Comparison of ENCODE assay signal across 27 mouse cellular contexts in the genomic region with DNA sequence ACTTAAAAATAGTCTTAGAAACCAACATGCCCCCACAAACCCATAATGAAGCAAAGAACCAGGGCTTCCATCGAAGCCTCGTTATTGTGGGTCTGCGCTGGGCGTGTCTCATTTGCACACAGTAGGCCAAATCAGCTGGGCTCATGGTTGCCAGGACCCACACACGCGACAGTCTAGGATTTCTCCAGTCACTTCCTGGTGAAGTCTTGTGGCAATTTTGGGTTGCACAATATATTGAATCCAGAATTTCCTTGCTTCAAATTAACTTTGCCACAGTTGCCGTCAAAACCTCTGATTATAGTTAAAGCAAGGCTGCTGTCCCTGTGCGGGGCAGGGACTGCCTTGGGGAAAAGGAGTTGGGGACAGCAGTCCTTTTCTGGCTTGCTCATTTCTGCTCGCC. TPM values are rescaled to one million over a fixed set of nuclear protein-coding genes. Genes with fewer than 3 reads are reported as not detected.
DNase-seq lines count a peak whose midpoint lies in the region; ATAC-seq and TF ChIP-seq lines count a peak whose summit lies in the region.
"Had no signal": no experiment of that assay in that cellular context is flagged by ENCODE, and none has a peak within 500 bp of the region (broad histone marks: within the 10 kb centered on the region; RNA-seq: fewer than 3 reads in every experiment).

No protein-coding gene starts in this region.

- no peak for ATAC-seq in midbrain, embryonic 11.5 days (ENCODE audit: low FRiP score)
- no peak for ATAC-seq in embryonic facial prominence, embryonic 15.5 days (ENCODE audit: insufficient number of reproducible peaks, low FRiP score, low TSS enrichment, low read depth)
- peak; percentile 56 for ATAC-seq in megakaryocyte progenitor cell, adult 5-6 weeks (replicated peaks; ENCODE audit: poor library complexity)
- ATAC-seq: activated CD4-positive, CD25-positive, alpha-beta regulatory T cell, adult 4 months; CD4-positive, CD25-positive, alpha-beta regulatory T cell, adult 4 months; forebrain, embryonic 15.5 days; intestine, embryonic 16.5 days had no signal

- WGBS in midbrain, embryonic 11.5 days, result 86% methylated on average over 9 of the region's 9 CpGs
- 86% methylated on average over 9 of the region's 9 CpGs for WGBS in midbrain, embryonic 10.5 days
- 54% methylated on average over 9 of the region's 9 CpGs for WGBS in embryonic facial prominence, embryonic 15.5 days
- 87% methylated on average over 9 of the region's 9 CpGs for WGBS in kidney, adult 2 months

- TF ChIP-seq CTCF in kidney, adult 2 months (conservative IDR thresholded peaks at IDR 0.05; ENCODE audit: insufficient read depth, insufficient read length, low read depth, low read length), result no peak

- H3K9ac ChIP-seq in midbrain, embryonic 11.5 days (ENCODE audit: low read length), result no peak overlapping the region
- H3K9ac ChIP-seq in embryonic facial prominence, embryonic 15.5 days, result no peak overlapping the region
- H3K9ac ChIP-seq: forebrain, embryonic 12.5 days; forebrain, embryonic 15.5 days; hindbrain, embryonic 12.5 days had no signal

- no peaks in the 10 kb centered on the region for H3K36me3 ChIP-seq in midbrain, embryonic 11.5 days (ENCODE audit: control insufficient read depth, insufficient read depth, low read length)
- no peaks in the 10 kb centered on the region for H3K36me3 ChIP-seq in midbrain, embryonic 10.5 days
- peaks cover 12% of the 10 kb centered on the region for H3K36me3 ChIP-seq in embryonic facial prominence, embryonic 15.5 days
- H3K36me3 ChIP-seq in kidney, adult 2 months (ENCODE audit: control insufficient read depth, insufficient read depth, low read length), result no peaks in the 10 kb centered on the region
- H3K36me3 ChIP-seq: forebrain, embryonic 12.5 days; forebrain, embryonic 15.5 days; G1E; hindbrain, embryonic 12.5 days had no signal

- no peaks in the 10 kb centered on the region for H3K9me3 ChIP-seq in midbrain, embryonic 11.5 days (ENCODE audit: control insufficient read depth, low read length)
- H3K9me3 ChIP-seq in midbrain, embryonic 10.5 days (replicated peaks), result no peaks in the 10 kb centered on the region; the same call in 1 of the 2 replicates
- H3K9me3 ChIP-seq in embryonic facial prominence, embryonic 15.5 days (replicated peaks), result no peaks in the 10 kb centered on the region
- H3K9me3 ChIP-seq: forebrain, embryonic 12.5 days; forebrain, embryonic 15.5 days; hindbrain, embryonic 12.5 days had no signal

- DNase-seq in midbrain, embryonic 11.5 days (ENCODE audit: low spot score, missing footprints), result peak; percentile 6
- DNase-seq in midbrain, embryonic 10.5 days (ENCODE audit: low spot score), result no peak
- DNase-seq in MN1 (ENCODE audit: low spot score), result peak; percentile 6
- no peak for DNase-seq in adrenal gland, adult (ENCODE audit: inconsistent age in 2 of 2, low spot score in 1 of 2)
- DNase-seq in kidney, adult 2 months, result no peak
- DNase-seq in ovary, postnatal 14 days (ENCODE audit: low spot score), result no peak
- DNase-seq: adrenal gland, adult 2 months; adrenal gland, postnatal 14 days; cerebellum, adult 11-12 months; cerebellum, adult 8-10 months; cerebellum, postnatal 10 days; cerebellum, postnatal 36 days; embryo, embryonic 11 days; gastrocnemius, postnatal 10 days; gastrocnemius, postnatal 36 days; heart, adult 11 months had no signal

- H3K4me1 ChIP-seq in midbrain, embryonic 11.5 days (ENCODE audit: control insufficient read depth, insufficient read depth, low read length), result 0 out of 2 replicates have a peak, but pooled peaks cover under 1% of the 10 kb centered on the region
- peaks cover 8% of the 10 kb centered on the region; the same call in 1 of the 2 replicates for H3K4me1 ChIP-seq in midbrain, embryonic 10.5 days
- H3K4me1 ChIP-seq in embryonic facial prominence, embryonic 15.5 days, result peaks cover 26% of the 10 kb centered on the region
- peaks cover 2% of the 10 kb centered on the region; the same call in 1 of the 2 replicates for H3K4me1 ChIP-seq in kidney, adult 2 months (ENCODE audit: control insufficient read depth, insufficient read depth, low read length)
- H3K4me1 ChIP-seq: forebrain, embryonic 15.5 days had no signal

- H3K4me2 ChIP-seq in midbrain, embryonic 11.5 days, result no peak overlapping the region
- H3K4me2 ChIP-seq in embryonic facial prominence, embryonic 15.5 days (replicated peaks), result no peak overlapping the region
- H3K4me2 ChIP-seq: forebrain, embryonic 12.5 days; forebrain, embryonic 15.5 days; heart, embryonic 11.5 days; hindbrain, embryonic 12.5 days had no signal

- no peaks in the 10 kb centered on the region for H3K27me3 ChIP-seq in midbrain, embryonic 11.5 days (ENCODE audit: control insufficient read depth, insufficient read depth, low read length)
- H3K27me3 ChIP-seq in midbrain, embryonic 10.5 days (ENCODE audit: low read depth, poor library complexity, severe bottlenecking), result no peaks in the 10 kb centered on the region
- no peaks in the 10 kb centered on the region for H3K27me3 ChIP-seq in embryonic facial prominence, embryonic 15.5 days
- H3K27me3 ChIP-seq in kidney, adult 2 months (replicated peaks; ENCODE audit: control insufficient read depth, insufficient read depth, low read length), result no peaks in the 10 kb centered on the region
- H3K27me3 ChIP-seq: forebrain, embryonic 12.5 days; forebrain, embryonic 15.5 days; hindbrain, embryonic 12.5 days had no signal

- no peak overlapping the region for H3K4me3 ChIP-seq in midbrain, embryonic 11.5 days (ENCODE audit: low read depth, low read length)
- H3K4me3 ChIP-seq in midbrain, embryonic 10.5 days, result no peak overlapping the region
- no peak overlapping the region for H3K4me3 ChIP-seq in embryonic facial prominence, embryonic 15.5 days (replicated peaks)
- no peak overlapping the region for H3K4me3 ChIP-seq in kidney, adult 2 months (ENCODE audit: insufficient read depth, low read depth, low read length)
- H3K4me3 ChIP-seq: erythroblast, embryonic 14.5 days; forebrain, embryonic 12.5 days; forebrain, embryonic 15.5 days; hindbrain, embryonic 12.5 days had no signal

- no peak for TF ChIP-seq POLR2A in kidney, adult 2 months (IDR thresholded peaks at IDR 0.05; ENCODE audit: low read depth, low read length)

- no peak overlapping the region for H3K27ac ChIP-seq in midbrain, embryonic 11.5 days (ENCODE audit: low read depth, low read length)
- no peak overlapping the region for H3K27ac ChIP-seq in midbrain, embryonic 10.5 days (replicated peaks)
- 0 out of 2 replicates have a peak overlapping the region, but pooled peaks have one; percentile 40 for H3K27ac ChIP-seq in embryonic facial prominence, embryonic 15.5 days (replicated peaks)
- H3K27ac ChIP-seq in kidney, adult 2 months (ENCODE audit: insufficient read depth, low read depth, low read length), result no peak overlapping the region
- H3K27ac ChIP-seq: forebrain, embryonic 12.5 days; forebrain, embryonic 15.5 days; hindbrain, embryonic 12.5 days had no signal

RNA-seq across cellular contexts. Expression of gene Cd9, which starts 39.9 kb away (rescaled TPM):
- 34.7 and 40.9 TPM in 2 replicates for polyA plus RNA-seq in midbrain, embryonic 11.5 days (2014; fragmentation: Nextera tagmentation; extraction: Ambion mirVana)
- 32.9 and 36.3 TPM in 2 replicates for polyA plus RNA-seq in midbrain, embryonic 10.5 days (2016; fragmentation: Nextera tagmentation; extraction: Ambion mirVana)
- polyA plus RNA-seq in embryonic facial prominence, embryonic 15.5 days (2015; fragmentation: Nextera tagmentation; extraction: Ambion mirVana), result 366 and 382 TPM in 2 replicates
- total RNA-seq in megakaryocyte progenitor cell, adult 5-6 weeks (2015), result 41.0 and 50.9 TPM in 2 replicates
- total RNA-seq in megakaryocyte progenitor cell, adult 5-6 weeks (2017), result 31.0 and 38.7 TPM in 2 replicates
- 138 and 140 TPM in 2 replicates for polyA plus RNA-seq in kidney, adult 2 months (2012; rRNA removed)
- total RNA-seq: G1E had no signal
- polyA plus RNA-seq: erythroblast, embryonic 14.5 days; G1E had no signal

Comparison
In these comparisons a context has a peak if more than half of its experiments do, and no peak if none do; other contexts are left out.
1. DNase-seq: peak in midbrain, embryonic 11.5 days (single experiment) and MN1 (single experiment); none in midbrain, embryonic 10.5 days (single experiment), adrenal gland, adult (0 of 2), kidney, adult 2 months (single experiment) and ovary, postnatal 14 days (single experiment).